Mouse (Mus musculus) liver, adult 2 months (tissue): Measurements from ENCODE around the gene Nhej1. TPM values are rescaled to one million over a fixed set of nuclear protein-coding genes. Genes with fewer than 3 reads are reported as not detected.

Experiments used
- DNase-seq: peaks from one replicate; pipeline ENCODE4 v3.0.0-alpha.2; 2011; ENCODE audit warnings: low read depth, low spot score; ENCODE audit errors: extremely low read depth
- H3K27ac ChIP-seq: fragments of 200-500 bp; replicated peaks from 2 replicates; pipeline ENCODE4 v1.5.1; 2012; ENCODE audit warnings: low read depth, mild to moderate bottlenecking, control low read depth, inconsistent platforms, low read length; ENCODE audit not compliant: insufficient read depth
- H3K27me3 ChIP-seq: fragments of 200-500 bp; 2 replicates; pipeline ENCODE4 v1.6.1; 2012; ENCODE audit warnings: mild to moderate bottlenecking, moderate library complexity, low read length, inconsistent platforms; ENCODE audit not compliant: control insufficient read depth, insufficient read depth
- H3K36me3 ChIP-seq: fragments of 200-500 bp; 2 replicates; pipeline ENCODE4 v1.6.1; 2012; ENCODE audit warnings: low read length, inconsistent platforms; ENCODE audit not compliant: control insufficient read depth, insufficient read depth
- H3K4me1 ChIP-seq: fragments of 200-500 bp; 2 replicates; pipeline ENCODE4 v1.6.1; 2011; ENCODE audit warnings: low read length; ENCODE audit not compliant: control insufficient read depth, insufficient read depth
- H3K4me3 ChIP-seq: fragments of 200-500 bp; 2 replicates; pipeline ENCODE4 v1.5.1; 2011; ENCODE audit warnings: low read depth, mild to moderate bottlenecking, control low read depth, low read length, moderate library complexity; ENCODE audit not compliant: insufficient read depth
- H3K79me2 ChIP-seq: fragments of 200-500 bp; 2 replicates; pipeline ENCODE4 v1.6.1; 2012; ENCODE audit warnings: inconsistent platforms, mild to moderate bottlenecking, low read length, moderate library complexity; ENCODE audit not compliant: control insufficient read depth, insufficient read depth
- H3K9ac ChIP-seq: fragments of 200-500 bp; 2 replicates; pipeline ENCODE4 v1.6.1; 2012; ENCODE audit warnings: low read depth, mild to moderate bottlenecking, control low read depth, inconsistent platforms, low read length
- CTCF ChIP-seq: fragments of 200-500 bp; IDR thresholded peaks from 2 replicates; pipeline ENCODE4 v1.5.1; 2011; ENCODE audit warnings: low read depth, low read length, control low read depth
- POLR2A ChIP-seq: fragments of 200-500 bp; IDR thresholded peaks from 2 replicates; pipeline ENCODE4 v1.6.1; 2011; ENCODE audit warnings: low read length, control low read depth; ENCODE audit not compliant: insufficient read depth; ENCODE audit errors: extremely low read depth
- WGBS: fragments of 180-500 bp; shearing (Covaris S2); methylation state at CpG from one replicate; pipeline ENCODE4 v1.1.7; 2018; 5-methylcytosine and 5-hydroxymethylcytosine counted together
- polyA plus RNA-seq: library from polyadenylated mRNA; depleted of rRNA; stranded (reverse); fragments of >200 nt; gene quantifications from 2 replicates; pipeline ENCODE4 v1.2.3, GENCODE M21; 2012
- total RNA-seq: library from RNA; depleted of rRNA; stranded (reverse); fragments of >200 nt; gene quantifications from 2 replicates; pipeline ENCODE4 v1.2.3, GENCODE M21; 2014

Nhej1 gene
- total and polyA plus RNA-seq, 2 experiments, result 1.9 to 2.2 TPM

DNA sequence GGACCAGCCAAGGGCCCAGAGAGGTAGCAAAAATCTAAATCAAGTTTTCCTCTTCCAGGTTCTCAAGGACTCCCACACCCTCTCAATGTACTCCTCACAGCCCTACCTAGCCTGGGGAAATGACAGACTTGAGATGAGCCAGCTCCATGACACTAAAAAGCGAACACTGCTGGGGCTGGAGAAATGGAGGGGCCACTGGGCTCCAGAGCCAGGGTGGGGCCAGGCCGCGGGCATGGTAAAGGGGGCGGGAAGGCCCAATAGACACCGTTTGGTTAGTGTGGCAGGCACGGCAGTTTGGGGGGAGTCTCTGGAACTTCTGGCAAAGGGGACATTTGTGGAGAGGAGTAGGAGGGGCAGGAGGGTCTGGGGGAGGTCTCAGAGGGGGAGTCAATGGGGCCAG is 11.3 kb upstream of the Nhej1 start:
- Histone ChIP-seq H3K27me3 (no peaks in the 10 kb centered on the region), H3K4me1 (peaks cover 3% of the 10 kb centered on the region; the same call in 1 of the 2 replicates), H3K27ac (no peak overlapping the region), H3K79me2 (no peaks in the 10 kb centered on the region), H3K36me3 (peaks cover 26% of the 10 kb centered on the region), H3K4me3 (no peak overlapping the region), H3K9ac (no peak overlapping the region)
- TF ChIP-seq POLR2A (no peak), CTCF (no peak)
- WGBS, result 90% methylated on average over 6 of the region's 6 CpGs
- DNase-seq, result no peak

- peaks cover 16% of the 10 kb centered on the region for H3K36me3 ChIP-seq
- H3K4me3 ChIP-seq, result no peak within 1 kb of the TSS
- no peaks in the 10 kb centered on the region for H3K79me2 ChIP-seq
- H3K9ac ChIP-seq, result no peak within 1 kb of the TSS
- DNase-seq, result peak; percentile 28
- H3K4me1 ChIP-seq, result no peaks in the 10 kb centered on the region; the same call in 1 of the 2 replicates
- TF ChIP-seq POLR2A (no peak), CTCF (no peak)
- WGBS, result 44% methylated on average over 12 of the region's 12 CpGs
- H3K27me3 ChIP-seq, result no peaks in the 10 kb centered on the region
- H3K27ac ChIP-seq, result no peak within 1 kb of the TSS
Observed at GRCm38 (mm10) chr1:75133421-75134207, 8.6 kb upstream of the Nhej1 start, which contains the start of gene Slc23a3. Gene Slc23a3, minus strand, starts transcription at chr1:75133890.

DNA sequence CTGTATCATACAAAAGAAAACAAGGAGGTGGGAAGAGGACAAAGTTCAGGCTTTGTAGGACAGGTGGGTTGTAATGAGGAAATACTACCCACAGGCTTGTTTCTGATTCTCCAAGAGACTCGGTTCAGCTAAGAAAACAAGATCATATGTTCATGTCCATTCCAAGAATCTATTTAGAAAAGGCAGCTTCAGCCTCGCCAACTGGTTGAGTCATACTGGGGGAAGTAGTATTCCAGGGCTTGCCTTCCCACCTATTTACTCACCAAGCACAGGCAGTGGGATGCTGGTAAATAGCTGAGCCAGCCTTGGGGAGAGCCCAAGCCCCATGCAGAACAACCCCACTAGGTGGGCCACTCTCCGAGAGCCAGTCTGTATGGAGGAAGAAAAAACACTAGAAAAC is 3.6 kb upstream of the Nhej1 start:
- Histone ChIP-seq H3K27me3 (no peaks in the 10 kb centered on the region), H3K9ac (no peak overlapping the region), H3K4me1 (peaks cover 10% of the 10 kb centered on the region), H3K36me3 (no peaks in the 10 kb centered on the region), H3K27ac (no peak overlapping the region), H3K4me3 (no peak overlapping the region), H3K79me2 (no peaks in the 10 kb centered on the region)
- no peak for DNase-seq
- TF ChIP-seq POLR2A (no peak), CTCF (no peak)
- 76% methylated on average over 3 of the region's 3 CpGs for WGBS

GRCm38 (mm10) chr1:75125418-75125817 is 418 bp upstream of the Nhej1 start:
- Histone ChIP-seq H3K4me3 (peak overlapping the region; percentile 91), H3K4me1 (peaks cover 16% of the 10 kb centered on the region), H3K27ac (peak overlapping the region; percentile 94), H3K27me3 (no peaks in the 10 kb centered on the region), H3K9ac (peak overlapping the region; percentile 47), H3K36me3 (no peaks in the 10 kb centered on the region), H3K79me2 (no peaks in the 10 kb centered on the region)
- no peak for TF ChIP-seq CTCF
- TF ChIP-seq POLR2A, result no peak
- 19% methylated on average over 5 of the region's 5 CpGs for WGBS
- DNase-seq, result no peak

DNA sequence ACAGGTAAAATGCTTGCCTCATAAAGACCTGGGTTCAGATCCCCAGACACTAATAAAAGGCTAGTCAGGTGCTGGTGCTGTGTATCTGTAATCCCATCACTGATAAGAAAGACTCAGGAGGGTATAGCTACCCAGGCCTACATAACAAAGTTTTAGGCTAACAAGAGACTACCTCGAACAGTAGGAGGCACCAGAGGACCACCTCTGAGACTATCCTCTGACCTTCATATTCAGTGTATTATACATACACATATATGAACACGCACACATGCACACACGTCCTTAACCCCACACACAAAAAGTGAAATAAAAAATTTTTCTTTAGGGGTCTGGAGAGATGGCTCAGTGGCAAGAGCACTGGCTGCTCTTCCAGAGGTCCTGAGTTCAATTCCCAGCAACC is 2.8 kb downstream of the Nhej1 start:
- Histone ChIP-seq H3K79me2 (no peaks in the 10 kb centered on the region), H3K4me1 (peaks cover 16% of the 10 kb centered on the region), H3K36me3 (no peaks in the 10 kb centered on the region), H3K9ac (no peak overlapping the region), H3K4me3 (no peak overlapping the region), H3K27me3 (no peaks in the 10 kb centered on the region), H3K27ac (0 out of 2 replicates have a peak overlapping the region, but pooled peaks have one; percentile 32)
- 86% methylated on average over 3 of the region's 3 CpGs for WGBS
- no peak for DNase-seq
- TF ChIP-seq POLR2A, result no peak
- TF ChIP-seq CTCF, result no peak

DNA sequence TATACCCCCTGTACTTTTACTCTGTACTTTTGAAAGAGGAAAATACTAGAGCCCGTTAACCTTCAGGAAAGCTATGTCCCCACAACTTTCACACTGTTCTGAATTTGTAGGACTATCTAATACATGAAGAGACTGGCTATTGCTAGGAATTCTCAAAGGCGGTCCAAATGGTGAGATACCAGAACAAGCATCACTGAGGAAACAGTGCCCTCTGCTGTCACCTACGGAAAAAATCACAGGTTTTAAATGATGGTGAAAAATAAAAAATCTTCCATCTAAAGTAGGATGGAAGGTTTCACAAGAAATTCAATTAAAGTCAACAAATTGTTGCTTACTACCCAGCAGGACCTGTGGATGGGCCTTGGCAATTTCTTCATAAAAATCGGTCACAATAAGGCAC is 72.9 kb downstream of the Nhej1 start:
- peaks cover 6% of the 10 kb centered on the region for H3K4me1 ChIP-seq
- no peak for TF ChIP-seq POLR2A
- TF ChIP-seq CTCF, result no peak
- H3K36me3 ChIP-seq, result no peaks in the 10 kb centered on the region
- DNase-seq, result peak; percentile 54
- H3K27me3 ChIP-seq, result no peaks in the 10 kb centered on the region
- H3K79me2 ChIP-seq, result no peaks in the 10 kb centered on the region
- H3K27ac ChIP-seq, result no peak overlapping the region
- WGBS, result 23% methylated on average over 4 of the region's 4 CpGs
- no peak overlapping the region for H3K4me3 ChIP-seq
- no peak overlapping the region for H3K9ac ChIP-seq
